Mouse (Mus musculus) frontal cortex, postnatal 25 days (tissue): Measurements from ENCODE around the gene Cacng6.

Experiments used
- DNase-seq, 2 experiments: peaks; one replicate each; pipeline ENCODE4 v3.0.0; 2022; ENCODE audit warnings: low spot score in 2 of 2

The Cacng6 gene

GRCm38 (mm10) chr7:3460261-3460660 lies 36.3 kb downstream of the Cacng6 start:
- DNase-seq, result peak in 1 of 2 experiments; percentile 50

DNA sequence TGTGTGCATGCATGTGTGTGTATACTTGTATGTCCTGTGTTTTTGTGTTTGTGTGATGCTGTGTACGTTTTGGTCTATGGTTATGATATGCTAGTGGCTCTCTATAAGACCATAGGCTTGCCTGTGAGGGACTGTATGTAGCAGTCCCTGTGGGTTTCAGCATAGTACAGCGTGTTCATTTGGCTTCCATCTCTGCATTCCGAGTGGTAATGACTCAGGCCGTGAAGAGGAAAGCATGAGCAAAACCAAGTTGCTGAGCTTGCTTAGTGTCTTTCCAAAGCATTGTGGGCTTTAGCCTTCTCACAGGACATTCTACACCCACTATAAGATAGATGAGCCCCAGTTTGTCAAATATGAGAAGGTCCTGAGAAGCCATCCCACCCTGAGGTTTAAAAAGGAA lies 39.3 kb downstream of the Cacng6 start:
- DNase-seq, result no peak

- no peak for DNase-seq
These were observed 44.6 kb downstream of the Cacng6 start for GRCm38 (mm10) chr7:3468614-3469013.

GRCm38 (mm10) chr7:3472774-3473173 lies 48.8 kb downstream of the Cacng6 start:
- no peak for DNase-seq

GRCm38 (mm10) chr7:3474291-3475080 lies 50.5 kb downstream of the Cacng6 start:
- no peak for DNase-seq

DNA sequence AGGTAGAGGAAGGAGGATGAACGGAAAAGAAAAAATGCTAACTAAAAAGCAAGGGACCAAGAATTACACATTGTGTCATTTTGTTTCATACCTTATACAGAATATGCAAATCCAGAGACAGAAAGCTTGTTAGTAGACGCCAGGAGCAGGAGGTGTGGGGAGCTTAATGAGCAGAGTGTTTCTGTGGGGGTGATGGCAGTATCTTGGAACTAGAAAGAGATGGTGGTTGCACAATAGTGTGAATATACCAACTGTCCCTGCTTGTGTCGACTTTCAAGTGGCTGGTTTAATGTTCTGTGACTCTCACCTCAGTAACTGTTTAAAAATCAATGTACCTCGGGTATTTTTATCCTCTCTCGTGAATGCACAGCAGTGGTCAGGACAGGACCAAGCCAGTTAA lies 52.7 kb downstream of the Cacng6 start:
- DNase-seq, result no peak

DNA sequence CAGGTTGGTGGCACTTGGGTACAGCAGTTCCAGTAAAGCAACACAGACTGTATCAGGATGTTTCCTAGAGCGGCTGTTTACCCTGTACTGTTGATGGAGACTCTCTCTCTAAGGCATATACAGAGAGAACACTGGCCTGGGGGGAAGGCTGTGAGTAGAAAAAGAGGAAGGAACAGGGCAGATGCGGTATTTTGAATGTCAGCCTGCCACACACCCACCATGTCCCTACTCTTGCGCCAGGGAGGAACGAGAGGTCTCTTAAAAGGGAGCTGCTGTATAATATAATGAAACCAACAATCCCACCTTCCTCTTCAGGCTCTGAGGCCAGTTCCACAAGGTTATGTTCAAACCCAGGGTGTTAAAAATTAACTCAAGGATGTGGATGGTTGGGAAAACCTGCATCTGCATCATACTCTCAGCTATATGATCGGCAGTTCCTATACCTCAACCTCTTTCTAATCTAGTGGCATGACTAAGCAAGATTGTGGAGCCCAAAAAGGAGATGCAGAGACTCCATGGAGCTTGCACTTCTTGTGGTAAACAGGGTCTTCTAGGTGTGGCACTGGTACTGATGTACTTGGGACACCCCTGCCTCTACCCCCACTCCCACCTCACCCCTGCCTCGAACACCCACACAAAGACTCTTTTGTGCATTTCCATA lies 58.1 kb downstream of the Cacng6 start:
- DNase-seq, result no peak
